Mouse (Mus musculus) left cerebral cortex, postnatal 4 days (tissue): ENCODE measurements around the gene Trmt112. TPM values are rescaled to one million over a fixed set of nuclear protein-coding genes. Genes with fewer than 3 reads are reported as not detected.

Source experiments
- DNase-seq: peaks from one replicate; pipeline ENCODE4 v3.0.0-alpha.2; 2022
- intact Hi-C: fragments of 180-260 bp; cut with DNase I; formaldehyde crosslinking; loops from one replicate; pipeline ENCODE4 v1.15.1; 2025
- total RNA-seq, 2 experiments: library from RNA; stranded (reverse); gene quantifications; 2 replicates each; pipeline ENCODE4 v1.2.3; 2021

The Trmt112 gene
- total RNA-seq, 2 experiments from 2014 or later, result 42.5 to 43.0 TPM

DNA sequence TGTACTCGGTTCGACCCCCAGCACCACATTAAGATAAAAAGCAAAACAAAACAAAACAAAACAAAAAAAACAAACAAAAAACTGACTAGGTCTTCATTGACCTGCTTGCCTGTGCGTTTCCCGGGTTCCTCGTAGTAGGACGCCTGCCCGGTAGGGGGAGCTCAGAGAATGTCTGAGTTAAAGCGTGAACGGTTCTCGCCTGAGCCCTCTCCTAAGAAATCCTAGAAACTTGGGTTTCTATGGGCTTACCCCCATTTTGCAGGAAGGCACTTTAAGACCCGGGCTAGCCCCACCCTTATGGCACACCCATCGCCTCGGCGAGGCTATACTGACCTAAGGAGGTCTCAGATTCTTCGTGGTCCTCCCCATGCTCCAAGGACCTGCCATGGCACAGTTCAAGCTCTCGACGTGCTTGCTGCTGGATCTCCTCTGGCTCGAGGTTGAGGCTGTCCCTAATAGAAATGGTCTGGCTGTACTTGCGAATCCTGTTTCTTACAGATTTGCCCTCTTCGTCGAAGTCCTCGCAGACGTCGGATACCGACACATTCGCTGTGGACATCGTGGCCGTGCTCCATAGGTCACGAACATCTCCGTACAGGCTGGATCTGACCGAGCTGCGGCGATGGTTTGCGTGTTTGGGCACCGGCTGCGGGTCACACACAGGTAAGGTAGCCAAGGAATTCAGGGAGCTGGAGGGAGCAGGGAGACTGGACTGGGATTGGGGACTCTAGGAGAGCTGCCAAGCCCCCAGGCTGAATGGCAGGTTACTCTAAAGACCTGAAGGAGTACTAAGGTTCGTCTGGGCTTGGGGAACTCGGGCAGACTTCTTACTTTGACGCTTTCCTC is 15.2 kb downstream of the Trmt112 start:
- intact Hi-C loops, result no loop called here

DNA sequence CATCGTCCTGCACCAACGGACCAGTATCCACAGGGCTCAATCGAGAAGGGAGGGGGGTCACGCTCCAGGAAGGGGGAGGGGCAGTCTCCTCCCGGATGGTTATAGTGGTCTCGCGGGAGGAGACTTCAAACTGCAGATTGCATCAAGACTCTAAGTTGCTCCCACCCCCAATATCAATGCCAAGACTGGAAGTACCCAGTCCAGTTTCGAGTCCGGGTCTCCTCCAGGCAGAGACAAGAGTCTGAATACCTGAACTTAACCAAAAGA is 15.7 kb downstream of the Trmt112 start, which contains the start of gene Catsperz:
Catsperz (minus strand) TSS at position 74 of the 267 bp plus-strand sequence.
- intact Hi-C loops, result no loop called here
- DNase-seq, result no peak

More for the DNA sequence above, 15.2 kb downstream of the Trmt112 start:
- DNase-seq, result peak; percentile 88

DNA sequence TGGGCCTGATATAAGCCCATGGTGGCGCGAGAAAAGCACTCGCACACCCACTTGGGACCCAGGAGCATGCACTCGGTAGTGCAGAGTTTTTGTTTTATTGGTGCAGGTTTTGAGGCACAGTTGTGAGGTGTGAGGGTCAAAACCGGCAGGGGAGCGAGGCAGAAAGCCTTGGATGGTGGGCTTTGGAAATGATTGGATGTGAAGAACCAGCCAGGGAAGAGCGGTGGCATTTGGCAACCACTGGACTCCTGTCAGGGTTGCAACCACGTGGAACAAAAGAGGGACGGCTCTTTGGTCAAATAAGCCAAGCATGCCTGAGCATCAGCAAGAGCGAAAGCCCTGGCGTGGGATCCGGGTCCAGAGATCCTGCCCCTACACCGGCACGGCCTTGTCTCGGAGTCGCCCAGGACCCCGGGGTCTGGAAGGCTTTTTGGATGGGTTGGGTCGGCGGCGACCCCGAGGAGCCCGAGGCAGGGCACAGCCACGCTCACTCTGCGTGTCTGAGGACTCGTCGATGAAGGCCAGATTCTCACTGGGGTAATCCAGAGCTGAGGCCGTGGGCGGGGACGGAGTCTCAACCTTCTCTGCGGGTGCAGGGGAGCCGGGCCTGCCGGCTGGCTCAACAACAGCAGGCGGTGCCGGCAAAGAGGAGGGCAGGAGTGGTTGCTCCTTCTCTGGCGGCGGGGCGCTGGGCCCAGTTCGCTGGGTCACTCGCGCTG is 16.3 kb downstream of the Trmt112 start:
- no peak for DNase-seq
- intact Hi-C loops, result no loop called here

DNA sequence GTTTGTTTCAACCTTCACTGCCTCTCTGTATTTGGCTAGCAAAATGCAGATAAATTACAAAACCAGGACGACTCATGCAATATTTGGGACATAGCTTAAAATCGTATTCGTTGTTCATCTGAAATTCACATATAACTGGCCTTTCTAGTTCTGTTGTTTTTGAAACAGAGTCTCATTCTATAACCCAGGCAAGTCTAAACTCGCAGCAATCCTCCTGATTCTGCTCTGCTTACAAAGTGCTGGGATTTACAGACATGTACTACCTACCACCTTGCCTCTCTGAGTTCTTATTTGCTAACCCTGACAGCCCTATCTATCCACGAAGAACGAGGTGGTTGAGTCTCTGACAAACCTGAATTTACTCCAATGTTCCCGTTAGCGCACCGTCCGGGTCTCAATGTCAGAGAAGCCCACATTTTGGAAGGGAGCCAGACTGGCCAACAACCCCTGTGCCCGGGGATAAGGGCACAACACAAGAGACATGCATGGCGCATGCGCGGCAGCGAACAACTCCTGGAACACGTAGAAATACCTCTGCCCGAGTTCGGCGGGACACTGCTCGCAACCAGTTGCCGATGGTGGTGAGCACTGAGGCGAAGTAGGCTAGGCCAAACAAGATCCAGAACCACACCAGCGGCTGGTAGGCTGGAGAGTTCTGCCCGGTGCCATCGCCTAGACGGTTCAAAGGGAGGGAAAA is 17.2 kb downstream of the Trmt112 start:
- DNase-seq, result no peak
- intact Hi-C loops, result no loop called here

DNA sequence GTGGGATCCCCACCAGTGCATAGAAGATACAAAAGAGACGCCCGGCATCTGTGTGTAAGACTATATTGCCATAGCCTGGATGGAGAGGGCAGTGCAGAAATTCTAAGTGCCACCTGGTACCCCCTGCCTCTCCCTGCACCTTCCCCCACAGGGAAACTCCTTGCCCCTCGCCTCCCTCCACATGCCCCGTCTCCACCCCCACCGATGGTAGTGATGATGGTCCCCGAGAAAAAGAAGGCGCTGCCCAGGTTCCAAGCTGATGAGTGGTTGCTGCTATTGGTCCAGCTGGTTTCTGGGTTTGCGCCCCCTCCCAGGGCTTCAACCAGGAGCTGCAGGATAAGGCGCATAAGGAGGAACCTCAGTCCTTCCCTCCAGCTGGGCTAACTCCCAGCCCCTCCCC is 18.6 kb downstream of the Trmt112 start:
- intact Hi-C loops, result no loop called here
- DNase-seq, result no peak

DNA sequence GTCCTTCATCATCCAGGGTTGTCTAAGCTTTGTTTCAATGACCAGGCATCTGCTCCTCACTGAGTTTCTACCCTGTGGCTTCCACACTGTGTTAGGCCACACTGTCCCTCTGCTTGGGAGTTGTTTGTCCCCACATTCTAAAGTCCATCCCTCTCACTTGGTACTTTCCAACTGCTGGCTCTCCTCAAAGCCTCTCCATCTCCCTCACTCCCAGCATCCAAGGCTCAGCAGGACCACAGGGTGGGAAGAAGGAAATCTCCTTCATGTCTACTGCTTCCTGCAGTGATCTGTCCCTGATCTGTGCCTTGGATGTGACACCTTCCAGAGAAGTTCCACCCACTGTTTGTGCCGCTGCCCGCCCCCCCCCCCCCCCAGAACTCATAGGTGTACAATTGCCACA is 21.5 kb downstream of the Trmt112 start:
- intact Hi-C loops, result no loop called here
- no peak for DNase-seq

DNA sequence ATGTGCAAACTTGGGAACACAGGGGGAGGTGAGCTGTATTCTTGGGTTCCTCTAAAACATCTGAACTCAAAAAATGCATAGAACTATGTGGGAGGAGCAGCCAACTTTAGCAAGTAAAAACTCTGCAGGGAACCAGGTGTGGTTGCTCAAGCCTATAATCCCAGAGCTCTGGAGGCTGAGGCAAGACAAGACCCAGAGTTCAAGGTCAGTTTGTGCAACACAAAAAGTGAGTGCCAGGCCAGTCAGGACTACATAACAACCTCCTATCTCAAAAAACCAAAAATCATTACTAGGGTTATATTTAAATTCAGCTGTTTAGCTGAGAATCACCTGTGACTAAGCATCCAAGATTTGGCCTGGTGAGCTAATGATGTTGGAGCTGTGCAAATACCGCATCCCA is 22.5 kb downstream of the Trmt112 start:
- intact Hi-C loops, result no loop called here
- no peak for DNase-seq

DNA sequence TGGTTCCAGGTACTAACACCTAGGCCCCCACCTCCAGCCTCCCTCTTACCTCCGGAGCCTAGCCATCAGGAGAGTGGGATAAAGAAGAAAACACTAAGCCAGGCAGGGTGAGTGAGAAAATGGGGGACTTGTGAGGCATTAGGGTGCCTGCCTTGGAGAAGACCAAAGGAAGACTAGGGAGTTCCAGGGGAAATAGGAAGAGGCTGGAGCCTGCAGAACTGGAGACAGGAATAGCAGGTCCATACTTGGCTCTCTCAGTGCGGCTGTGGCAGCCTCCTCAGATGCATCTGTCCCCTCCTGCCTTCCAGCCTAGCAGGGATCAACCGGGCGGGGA is 23.6 kb downstream of the Trmt112 start:
- intact Hi-C loops, result no loop called here
- no peak for DNase-seq

DNA sequence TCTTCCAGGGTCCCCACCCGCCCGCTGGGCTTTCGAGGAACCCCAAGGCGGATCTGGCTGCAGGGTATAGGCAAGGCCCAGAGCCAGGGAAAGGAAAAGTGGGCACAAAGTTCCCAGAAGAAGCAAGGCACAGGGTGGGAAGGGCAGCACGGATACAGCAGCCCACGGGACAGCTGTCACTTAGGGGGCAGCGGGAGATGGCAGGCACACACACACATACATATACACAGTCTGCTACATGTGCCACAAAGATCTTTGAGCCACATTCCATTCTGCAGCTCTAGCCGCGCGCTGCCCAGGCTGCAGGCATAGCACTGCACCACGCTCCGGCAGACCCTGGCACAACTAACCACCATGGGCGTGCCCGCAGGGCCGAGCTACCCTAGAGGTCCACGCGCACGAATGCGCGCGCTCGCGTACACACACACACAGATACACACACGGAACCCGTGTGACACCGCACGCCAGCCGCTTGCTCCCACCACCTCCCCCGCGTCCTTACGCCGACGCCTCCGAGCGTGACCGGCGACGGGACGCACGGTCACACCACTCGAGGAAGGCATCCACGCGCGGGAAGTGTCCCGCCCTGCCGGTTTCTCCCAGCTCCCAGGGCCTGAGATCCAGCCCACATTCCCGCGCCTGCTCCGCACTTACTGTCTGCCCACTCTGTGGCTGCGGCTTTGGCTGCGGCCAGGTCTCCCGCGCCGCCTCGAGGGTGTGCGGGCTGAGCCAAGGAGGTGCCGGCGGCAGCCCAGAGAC is 24.1 kb downstream of the Trmt112 start:
- intact Hi-C loops, result no loop called here
- DNase-seq, result peak; percentile 45

DNA sequence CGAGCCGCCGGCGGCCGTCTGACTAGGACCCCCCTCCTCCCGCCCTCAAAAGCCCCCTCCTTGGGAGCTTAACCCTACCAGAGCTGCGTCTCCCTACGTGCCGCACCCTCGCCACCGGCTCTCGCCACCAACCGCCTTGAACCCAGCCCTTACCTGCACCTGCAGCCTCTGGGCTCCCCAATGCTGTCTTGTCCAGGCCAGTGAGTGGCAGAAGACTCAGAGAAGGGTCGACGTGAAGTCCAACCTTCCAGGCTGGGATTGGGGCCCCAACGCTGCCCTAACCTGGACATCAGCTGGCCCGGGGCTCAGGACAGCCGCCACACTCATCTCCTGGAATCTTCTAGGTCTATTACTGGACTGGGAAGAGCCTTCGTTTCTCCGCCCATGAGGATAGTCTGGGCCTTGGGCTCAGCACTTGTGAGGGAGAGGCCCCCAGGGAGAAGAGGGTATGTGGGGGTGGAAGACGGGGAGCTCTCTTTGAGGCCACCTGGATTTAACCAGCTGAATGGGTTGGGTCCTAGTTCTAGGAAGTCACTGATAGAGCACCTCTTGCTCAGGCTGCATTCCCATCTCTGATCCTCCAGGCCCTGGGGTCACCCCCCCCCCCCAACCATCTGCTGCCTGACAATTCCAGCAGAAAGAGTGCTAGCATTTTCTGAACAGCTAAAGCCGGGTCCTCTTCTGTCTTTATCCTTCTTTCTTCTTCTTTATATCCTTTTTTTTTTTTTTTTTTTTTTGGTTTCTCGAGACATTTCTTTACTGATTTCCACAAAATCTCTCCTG is 24.9 kb downstream of the Trmt112 start, which contains the start of gene Kcnk4:
Kcnk4 (minus strand) TSS at position 321 of the 783 bp plus-strand sequence.
- intact Hi-C loops, result no loop called here
- no peak for DNase-seq

DNA sequence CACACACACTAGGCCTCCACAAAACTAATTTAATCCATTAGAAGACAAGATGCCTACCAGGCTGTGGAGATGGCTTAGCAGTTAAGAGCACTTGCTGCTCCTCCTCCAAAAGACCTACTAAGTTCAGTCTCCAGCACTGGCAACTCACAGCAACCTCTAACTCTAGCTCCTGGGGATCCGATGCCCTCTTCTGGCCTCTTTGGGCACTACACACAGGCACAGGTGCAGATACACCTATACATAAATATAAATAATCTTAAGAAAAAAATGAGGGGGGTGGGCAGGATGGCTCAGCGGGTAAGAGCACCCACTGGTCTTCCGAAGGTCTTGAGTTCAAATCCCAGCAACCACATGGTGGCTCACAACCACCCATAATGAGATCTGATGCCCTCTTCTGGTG is 26.8 kb downstream of the Trmt112 start:
- DNase-seq, result no peak
- intact Hi-C loops, result no loop called here

DNA sequence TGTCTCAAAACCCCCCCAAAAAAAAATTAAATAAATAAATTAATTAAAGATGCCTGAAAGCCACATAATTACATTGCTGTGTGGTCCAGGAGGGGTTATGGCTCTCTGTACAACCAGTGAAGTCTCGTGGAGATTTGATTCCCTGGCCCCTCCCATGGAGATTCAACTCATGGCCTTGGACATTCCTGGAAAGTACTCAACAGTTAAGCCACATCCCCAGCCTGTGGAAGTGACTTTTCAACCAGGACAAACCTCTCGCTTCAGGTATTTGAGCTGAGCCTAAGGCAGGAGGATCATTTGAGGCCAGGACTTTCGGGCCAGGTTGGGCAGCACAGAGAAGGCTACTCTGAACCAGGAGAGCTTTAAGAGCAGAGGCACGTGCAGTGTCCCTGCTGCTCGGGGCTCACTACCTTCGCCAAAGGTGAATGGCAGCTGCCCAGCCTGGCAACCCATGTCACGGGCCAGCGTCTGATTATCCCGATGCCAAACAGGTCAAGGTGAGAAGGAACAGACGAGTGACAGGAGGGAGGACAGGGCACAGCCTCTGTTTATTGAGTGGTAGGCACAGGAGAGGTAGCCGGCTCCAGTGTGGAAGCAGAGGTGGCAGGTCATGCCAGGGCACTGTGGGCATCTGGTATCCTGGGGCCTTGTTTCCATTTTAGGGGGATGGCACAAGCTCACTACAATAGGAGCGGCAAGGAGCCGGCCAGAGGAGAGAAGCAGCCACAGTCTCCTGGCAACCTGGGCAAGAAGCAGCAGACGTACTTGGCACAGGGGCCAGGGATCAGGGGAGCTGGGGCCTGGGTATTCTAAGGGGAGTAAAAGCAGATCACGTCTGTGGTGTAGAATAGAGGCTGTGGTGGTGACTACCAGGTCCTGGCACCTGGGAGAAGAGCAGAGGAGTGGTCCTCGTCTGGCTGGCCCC is 28.3 kb downstream of the Trmt112 start:
- DNase-seq, result peak; percentile 38
- intact Hi-C loops, result no loop called here

DNA sequence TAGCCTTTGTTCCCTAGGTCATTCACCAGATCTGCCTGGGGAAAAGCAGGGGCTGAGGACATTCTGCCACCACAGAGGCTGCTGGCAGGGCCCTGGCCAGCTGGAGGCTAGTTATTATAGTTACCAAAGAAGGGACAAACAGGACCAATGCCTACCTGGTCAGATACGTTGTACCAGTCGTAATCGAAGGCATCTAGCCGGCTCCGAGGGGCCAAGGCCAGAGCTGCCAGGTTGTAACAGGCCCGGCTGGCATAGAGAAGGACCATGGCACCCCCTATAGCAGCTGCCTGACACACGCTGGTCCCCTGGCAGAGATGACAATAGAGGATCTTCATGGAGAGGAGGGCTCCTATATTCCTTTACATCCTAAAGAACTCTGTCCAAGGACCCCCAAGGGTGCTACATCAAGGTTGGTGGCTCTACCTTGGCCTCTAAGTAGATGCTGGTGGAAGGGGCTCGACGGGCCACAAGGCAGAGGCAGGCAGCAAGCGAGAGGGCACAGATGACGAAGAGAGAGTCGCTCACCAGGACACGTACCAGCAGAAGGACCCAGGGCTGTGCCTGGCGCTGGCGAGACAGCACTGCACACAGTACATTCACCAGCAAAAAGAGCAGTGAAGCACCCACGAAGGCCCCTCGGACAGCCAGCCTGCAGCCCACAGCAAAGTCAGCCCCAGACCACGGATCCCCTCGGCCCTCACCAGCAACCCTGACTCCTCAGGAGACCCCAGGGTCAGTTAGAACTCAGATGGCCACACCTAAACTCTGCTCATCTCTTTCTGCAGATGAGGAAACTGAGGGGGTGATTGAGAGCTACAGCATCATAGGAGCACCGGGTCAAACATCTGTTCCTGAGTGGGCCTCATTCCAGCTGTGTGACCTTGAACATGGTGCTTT is 29.9 kb downstream of the Trmt112 start:
- no peak for DNase-seq
- intact Hi-C loops, result no loop called here

DNA sequence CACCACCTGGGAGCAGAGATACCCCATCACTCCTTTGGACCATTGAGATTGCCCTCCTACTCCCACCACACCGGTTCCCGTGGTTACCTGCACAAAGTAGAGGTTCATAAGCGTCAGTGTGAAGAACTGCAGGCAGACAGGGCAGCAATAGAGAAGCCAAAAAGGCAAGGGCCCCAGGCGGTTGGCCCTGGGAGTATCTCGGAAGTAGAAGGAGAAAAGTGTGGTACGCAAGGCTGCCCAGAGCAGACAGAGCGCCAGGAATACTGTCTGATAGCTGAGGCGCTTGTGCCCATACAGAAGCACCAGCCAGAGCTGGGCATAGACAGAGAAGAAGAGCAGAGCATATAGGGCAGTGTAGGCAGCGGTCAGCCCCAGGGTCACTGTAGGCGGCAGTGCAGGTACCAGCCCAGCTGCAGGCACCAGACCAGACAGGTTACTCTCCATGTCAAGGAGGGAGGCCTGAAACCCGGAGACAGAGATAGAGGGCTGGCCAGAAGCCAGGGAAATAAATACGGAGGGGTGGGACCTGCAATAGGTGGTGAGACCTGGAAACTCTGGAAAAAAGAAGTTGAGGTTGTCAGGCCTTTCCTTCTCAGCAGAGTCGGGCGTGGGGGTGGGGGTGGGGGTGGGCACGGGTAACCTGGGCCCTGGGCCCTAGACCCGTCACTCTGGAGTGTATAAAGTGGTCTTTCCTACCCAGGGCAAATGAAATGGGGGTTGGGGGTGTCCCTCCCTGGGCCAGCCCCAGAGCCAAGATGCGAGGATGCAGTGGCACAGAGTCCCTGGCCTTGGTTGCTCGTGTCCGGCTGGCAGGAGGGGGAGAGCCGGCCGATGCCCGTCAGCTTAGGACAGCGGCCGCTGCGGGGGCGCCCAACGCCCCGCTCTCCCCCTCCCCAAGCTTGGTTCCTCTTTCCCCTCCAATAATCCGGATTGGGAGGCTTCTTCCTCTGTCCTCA is 31.2 kb downstream of the Trmt112 start:
- intact Hi-C loops, result no loop called here
- DNase-seq, result no peak

DNA sequence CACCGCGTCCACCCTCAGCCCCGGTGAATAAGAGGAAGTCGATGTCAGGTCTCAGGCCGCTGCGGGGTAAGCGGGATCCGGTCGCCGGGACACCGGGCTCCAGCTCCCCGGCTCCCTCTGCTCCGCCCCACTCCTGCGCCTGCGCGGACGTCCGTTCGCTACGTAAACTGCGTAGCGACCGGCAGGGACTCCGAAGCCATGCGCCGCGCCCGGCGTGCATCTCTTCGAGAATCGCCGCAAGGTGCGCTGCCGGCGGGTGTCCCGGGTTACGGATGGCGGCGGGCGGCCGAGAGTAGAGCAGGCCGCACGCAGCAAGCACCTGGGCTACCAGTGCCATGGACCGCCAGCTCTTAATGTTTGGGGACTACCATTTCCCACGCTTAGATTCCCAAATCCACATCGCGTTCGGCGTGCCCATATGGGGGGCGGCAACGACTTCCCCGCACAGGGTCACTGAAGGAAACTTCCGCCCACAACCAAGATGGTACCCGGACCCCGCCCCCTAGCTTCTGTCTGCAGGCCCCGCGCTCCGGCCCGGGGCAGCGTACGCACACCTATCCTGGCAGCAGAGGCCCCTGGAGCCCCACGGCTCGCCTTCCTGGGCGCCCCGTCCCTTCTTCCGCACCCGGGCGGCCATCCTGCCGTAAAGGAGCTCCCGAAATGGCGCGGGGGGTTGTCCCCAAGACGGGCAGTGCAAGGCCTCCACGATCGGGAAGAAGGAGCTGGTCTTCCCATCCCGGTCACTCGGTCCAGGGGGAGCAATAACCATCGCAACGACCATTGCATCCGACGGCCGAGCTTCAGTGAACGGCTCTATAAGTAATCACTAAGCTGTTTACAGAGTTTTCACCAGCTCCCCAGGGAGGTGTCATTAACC is 32.1 kb downstream of the Trmt112 start, which contains the start of gene Bad:
Bad (plus strand) TSS at position 490 of the 877 bp plus-strand sequence.
- DNase-seq, result peak; percentile 94
- intact Hi-C loops, result no loop called here

DNA sequence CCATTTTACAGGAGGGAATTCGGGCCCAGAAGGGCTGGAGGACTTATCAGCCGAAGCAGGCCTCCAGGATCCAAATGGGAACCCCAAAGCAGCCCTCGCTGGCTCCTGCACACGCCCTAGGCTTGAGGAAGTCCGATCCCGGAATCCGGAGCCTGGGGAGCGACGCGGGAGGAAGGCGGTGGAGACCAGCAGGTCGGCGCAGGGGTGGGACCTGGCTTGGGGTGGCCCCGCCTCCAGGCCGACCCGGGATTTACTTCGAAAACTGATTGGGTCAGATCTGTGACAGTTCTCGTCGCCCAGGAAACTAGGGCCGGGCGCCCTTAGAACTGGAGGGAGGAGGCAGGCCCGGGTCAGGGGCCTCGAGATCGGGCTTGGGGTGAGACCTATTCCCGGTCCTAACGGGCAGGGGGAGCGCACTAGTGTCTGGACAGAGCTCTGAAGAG is 32.8 kb downstream of the Trmt112 start, which contains the start of gene Gpr137:
Gpr137 (minus strand) TSS at position 232 of the 443 bp plus-strand sequence.
- intact Hi-C loops, result no loop called here
- peak; percentile 93 for DNase-seq
